Mouse (Mus musculus) activated CD4-positive, CD25-positive, alpha-beta regulatory T cell, adult 4 months (primary cell): ENCODE results near the gene Myh14. TPM values are rescaled to one million over a fixed set of nuclear protein-coding genes. Genes with fewer than 3 reads are reported as not detected.

Source experiments
- ATAC-seq: one replicate; pipeline ENCODE4 v1.8.0; 2017
- polyA plus RNA-seq, 2 experiments: library from polyadenylated mRNA; unstranded; fragments of 100-300 nt; shearing (Covaris generic); gene quantifications; one replicate each; pipeline ENCODE4 v1.2.1; 2017

Myh14 gene
- polyA plus RNA-seq, 2 experiments from 2014 or later, result 0.38 TPM; not detected in 1

GRCm38 (mm10) chr7:44628402-44629034, 42.1 kb downstream of the Myh14 start:
- ATAC-seq, result no peak

DNA sequence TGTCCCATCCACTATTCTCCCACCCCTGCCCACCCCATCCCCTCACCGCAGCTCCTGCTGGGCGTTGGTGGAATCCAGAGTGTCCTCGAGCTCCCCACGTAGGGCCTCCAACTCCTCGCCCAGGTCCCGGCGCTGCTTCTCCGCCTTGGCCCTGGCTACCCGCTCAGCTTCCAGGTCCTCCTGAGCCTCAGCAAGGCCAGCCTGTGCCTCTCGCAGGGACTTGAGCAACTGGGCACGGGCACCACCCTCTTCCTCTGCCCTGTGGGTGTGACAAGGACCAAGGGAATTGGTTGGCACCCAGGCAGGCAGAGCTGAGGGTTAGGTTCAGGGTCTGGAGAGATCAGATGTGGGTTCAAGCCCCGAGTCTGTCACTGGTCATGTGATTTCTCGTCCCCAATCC, 43.7 kb downstream of the Myh14 start:
- no peak for ATAC-seq

DNA sequence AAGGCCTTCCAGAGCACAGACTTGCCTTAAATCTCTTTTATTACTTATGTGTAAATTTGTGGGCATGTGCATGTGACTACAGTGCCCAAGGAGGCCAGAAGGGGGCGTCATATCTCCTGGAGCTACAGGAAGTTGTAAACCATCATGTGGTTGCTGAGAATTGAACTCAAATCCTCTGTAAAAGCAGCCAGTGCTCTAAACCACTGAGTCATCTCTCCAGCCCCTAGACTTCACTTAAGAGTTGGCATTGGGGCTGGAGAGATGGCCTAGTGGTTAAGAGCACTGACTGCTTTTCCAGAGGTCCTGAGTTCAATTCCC, 44.6 kb downstream of the Myh14 start:
- ATAC-seq, result no peak

GRCm38 (mm10) chr7:44625241-44626067, 45.2 kb downstream of the Myh14 start:
- no peak for ATAC-seq

- no peak for ATAC-seq
These were observed 45.8 kb downstream of the Myh14 start for GRCm38 (mm10) chr7:44624828-44625227.

DNA sequence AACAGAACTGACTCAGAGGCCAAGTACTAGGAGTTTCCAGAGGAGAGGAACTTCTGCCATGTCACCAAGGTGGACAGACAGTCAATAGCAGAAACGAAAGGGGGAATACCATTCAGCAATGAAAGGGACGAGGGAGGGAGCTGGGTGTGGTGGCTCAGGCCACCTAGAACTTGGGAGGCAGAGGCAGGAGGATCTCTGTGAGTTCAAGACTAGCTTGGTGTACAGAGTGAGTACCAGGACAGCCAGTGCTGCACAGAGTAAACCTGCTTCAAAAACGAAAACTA, 46.2 kb downstream of the Myh14 start:
- ATAC-seq, result no peak

GRCm38 (mm10) chr7:44623714-44624542, 46.7 kb downstream of the Myh14 start:
- ATAC-seq, result no peak

DNA sequence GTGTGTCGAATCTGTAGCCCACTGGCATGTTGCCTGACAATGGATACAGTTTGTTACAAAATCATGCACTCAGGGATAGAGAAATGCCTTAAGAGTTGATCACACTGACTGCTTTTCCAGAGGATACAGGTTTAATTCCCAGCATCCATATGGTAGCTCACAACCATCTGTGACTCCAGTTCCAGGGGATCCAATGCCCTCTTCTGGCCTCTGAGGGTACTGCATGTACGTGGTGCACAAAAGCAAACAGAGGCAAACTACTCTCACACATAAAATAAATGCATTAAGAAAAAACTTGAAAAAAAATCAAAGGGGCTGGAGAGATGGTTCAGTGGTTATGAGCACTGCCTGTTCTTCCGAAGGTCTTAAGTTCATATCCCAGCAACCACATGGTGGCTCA, 53.6 kb downstream of the Myh14 start:
- no peak for ATAC-seq

DNA sequence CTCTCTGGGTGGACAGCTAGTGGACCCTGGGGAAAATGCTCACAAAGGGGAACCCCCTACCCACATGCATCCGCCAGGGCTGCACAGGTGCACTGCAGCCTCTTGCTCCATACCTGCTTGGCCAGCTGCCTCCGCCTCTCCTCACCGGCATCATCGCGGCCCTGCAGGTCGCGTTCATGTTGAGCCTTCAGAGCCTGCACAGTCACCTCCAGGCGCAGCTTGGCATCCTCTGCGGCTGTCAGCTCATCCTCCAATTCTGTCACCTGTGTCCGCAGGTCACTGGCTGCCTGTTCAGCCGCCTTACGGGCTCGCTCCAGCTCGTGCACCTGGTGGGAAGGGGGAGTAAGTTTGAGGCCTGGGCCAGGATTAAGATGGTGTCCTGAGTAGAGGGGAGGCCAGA, 54.7 kb downstream of the Myh14 start:
- no peak for ATAC-seq

- ATAC-seq, result no peak
These were observed 55.3 kb downstream of the Myh14 start for GRCm38 (mm10) chr7:44615309-44615708.

GRCm38 (mm10) chr7:44614041-44614688, 56.5 kb downstream of the Myh14 start:
- ATAC-seq, result no peak

DNA sequence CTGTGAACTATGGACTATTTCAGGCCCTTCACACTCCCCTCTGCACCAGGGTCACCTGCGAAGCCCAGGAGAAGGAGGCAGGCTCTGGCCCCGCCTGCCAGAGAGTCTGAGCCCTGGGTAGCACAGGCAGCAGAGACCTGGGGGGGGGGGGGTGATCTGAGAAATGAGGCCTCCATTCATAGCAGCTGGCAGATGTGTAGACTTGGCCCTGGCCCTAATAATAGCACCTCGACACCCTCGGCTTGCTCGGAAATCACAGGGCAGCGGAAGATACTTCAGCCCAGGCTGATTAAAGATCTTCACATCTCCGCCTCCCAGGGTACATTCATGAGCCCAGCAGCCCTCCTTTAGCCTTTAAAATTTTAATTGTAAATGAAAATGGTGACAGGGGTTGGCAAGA, 58.5 kb downstream of the Myh14 start:
- ATAC-seq, result no peak

- ATAC-seq, result no peak
These were observed 64.3 kb downstream of the Myh14 start for GRCm38 (mm10) chr7:44606171-44606901.

DNA sequence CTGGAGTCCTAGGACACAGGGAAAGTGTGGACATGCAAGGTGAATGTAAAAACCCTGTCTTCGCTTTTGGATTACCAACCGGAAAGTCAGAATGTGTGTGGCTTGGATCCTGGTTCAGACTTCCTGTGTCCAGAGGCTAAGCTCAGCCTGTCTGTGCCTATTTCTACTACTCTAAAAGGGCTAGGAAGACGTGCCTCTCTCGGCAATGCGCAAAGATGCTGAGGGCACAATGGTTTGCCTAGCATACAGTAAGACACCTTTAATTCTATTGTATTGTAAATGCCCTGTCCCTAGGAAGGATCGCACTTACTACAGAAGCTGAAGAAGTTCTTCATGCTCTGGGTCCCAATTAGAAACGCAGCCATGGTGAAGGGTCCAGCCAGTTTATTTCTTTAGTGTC, 65.2 kb downstream of the Myh14 start:
- ATAC-seq, result no peak

DNA sequence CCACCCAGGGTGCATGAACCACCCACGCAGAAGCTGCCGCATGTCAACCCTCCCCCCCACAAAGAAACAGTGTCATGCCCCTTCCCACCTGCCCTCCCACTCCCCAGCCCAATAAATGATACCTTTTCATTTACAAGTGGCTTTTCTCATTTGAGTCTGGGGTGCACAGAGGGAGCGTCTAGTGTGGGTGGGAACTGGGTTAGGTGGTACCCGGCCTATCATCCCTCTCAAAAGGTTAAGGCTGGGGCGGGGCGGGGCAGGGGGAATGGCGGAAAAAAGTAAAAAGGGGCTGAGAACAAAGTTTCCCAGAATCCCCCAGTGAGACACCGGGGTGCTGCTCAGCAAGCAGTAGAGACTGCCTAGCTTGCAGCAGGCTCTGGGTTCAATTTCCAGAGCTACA, 66.0 kb downstream of the Myh14 start:
- ATAC-seq, result no peak

GRCm38 (mm10) chr7:44604139-44604606, 66.5 kb downstream of the Myh14 start:
- no peak for ATAC-seq

DNA sequence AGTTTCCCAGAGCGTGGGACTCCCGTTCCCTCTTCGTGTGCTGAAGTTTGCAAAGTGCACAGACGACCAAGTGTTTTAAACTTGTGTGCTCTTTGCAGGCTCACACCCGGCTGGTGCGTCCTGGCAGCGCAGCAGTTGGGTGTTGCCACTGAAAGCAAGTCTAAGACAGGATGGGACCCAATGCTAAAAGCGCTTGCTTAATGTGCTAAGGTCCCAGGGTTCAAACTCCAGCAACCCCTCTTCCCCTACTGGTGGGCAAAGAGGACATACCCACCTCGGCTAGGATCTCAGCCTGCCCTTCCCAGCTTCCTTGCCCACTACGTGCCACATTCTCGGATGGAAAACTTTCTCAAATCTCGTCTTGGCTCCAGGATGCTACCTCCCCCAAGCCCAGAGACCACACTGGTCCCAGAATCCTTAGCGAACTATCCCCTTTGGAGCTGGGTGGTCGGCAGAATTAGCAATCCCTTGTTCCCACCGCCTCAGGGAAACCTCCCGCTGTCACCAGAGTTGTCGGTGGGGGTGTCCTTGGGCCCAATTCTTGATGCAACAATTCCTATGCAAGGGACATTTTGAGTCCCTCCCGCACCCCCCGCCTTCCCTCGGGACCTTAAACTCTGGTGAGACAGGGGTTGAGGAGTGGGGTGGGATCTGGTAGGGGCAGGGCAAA, 67.3 kb downstream of the Myh14 start:
- ATAC-seq, result no peak

GRCm38 (mm10) chr7:44602443-44602842, 68.2 kb downstream of the Myh14 start:
- ATAC-seq, result no peak

DNA sequence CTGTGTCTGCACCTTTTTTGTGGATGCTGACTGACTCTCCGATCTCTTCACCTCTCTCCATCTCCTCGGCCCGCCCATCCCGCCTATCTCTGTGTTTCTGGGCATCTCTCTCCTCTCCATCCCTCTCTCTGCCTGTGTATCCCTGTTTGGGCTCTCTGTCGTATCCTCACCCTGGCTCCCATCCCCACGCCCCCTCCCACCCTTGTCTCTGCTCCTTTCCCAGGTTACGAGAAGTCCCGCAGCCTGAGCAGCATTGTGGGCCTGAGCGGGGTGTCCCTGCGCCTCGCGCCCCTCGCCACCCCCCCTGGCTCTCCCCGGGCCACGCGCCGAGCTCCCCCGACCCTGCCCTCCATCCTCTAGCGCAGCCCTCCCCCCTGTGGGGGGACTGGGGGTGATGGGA, 69.0 kb downstream of the Myh14 start:
- no peak for ATAC-seq

GRCm38 (mm10) chr7:44600691-44601262, 69.9 kb downstream of the Myh14 start:
- ATAC-seq, result no peak

GRCm38 (mm10) chr7:44598336-44598735, 72.3 kb downstream of the Myh14 start:
- ATAC-seq, result no peak

- ATAC-seq, result no peak
These were observed 73.0 kb downstream of the Myh14 start for GRCm38 (mm10) chr7:44597666-44598065.
